Mouse (Mus musculus): ENCODE results near the gene Tmem256.
"Not testable (repeated sequence)": the region's sequence is repeated elsewhere in the genome, so short reads cannot be mapped to it uniquely, and the experiment has no call there.

DNA sequence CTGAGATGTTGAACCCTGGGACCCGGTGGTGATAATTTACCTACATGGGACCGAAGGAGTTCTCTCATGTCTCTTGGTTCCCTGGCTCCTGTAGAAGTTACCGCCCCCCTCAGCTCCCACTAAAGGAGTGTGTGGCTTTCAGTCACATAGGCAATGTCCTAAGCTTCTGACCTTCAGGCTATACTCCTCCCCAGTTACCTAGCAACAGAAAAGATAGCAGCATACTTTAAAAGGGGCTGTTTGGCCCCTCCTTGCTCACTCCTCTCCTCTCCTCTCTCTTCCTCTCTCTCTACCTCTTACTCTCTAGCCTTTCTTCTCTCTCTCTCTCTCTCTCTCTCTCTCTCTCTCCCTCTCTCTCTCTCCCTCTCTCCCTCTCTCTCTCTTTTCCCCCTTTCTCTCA is 25.4 kb downstream of the Tmem256 start:
- not testable (repeated sequence) for TF ChIP-seq POLR2A (IDR thresholded peaks at IDR 0.05; ENCODE audit: low read depth, low read length); CTCF (IDR thresholded peaks at IDR 0.05; ENCODE audit: extremely low read depth, insufficient read length, insufficient replicate concordance, low read depth, low read length)

Data from small intestine, adult 2 months (tissue).